Mouse (Mus musculus) liver, adult 2 months (tissue): ENCODE data around the gene Appbp2. TPM values are rescaled to one million over a fixed set of nuclear protein-coding genes. Genes with fewer than 3 reads are reported as not detected.
A peak's percentile ranks its signal among the peaks of the same experiment; 100 is the strongest.

Source experiments
- DNase-seq: peaks from one replicate; pipeline ENCODE4 v3.0.0-alpha.2; 2011; ENCODE audit warnings: low read depth, low spot score; ENCODE audit errors: extremely low read depth
- H3K27ac ChIP-seq: fragments of 200-500 bp; replicated peaks from 2 replicates; pipeline ENCODE4 v1.5.1; 2012; ENCODE audit warnings: low read depth, mild to moderate bottlenecking, control low read depth, inconsistent platforms, low read length; ENCODE audit not compliant: insufficient read depth
- H3K27me3 ChIP-seq: fragments of 200-500 bp; 2 replicates; pipeline ENCODE4 v1.6.1; 2012; ENCODE audit warnings: mild to moderate bottlenecking, moderate library complexity, low read length, inconsistent platforms; ENCODE audit not compliant: control insufficient read depth, insufficient read depth
- H3K36me3 ChIP-seq: fragments of 200-500 bp; 2 replicates; pipeline ENCODE4 v1.6.1; 2012; ENCODE audit warnings: low read length, inconsistent platforms; ENCODE audit not compliant: control insufficient read depth, insufficient read depth
- H3K4me1 ChIP-seq: fragments of 200-500 bp; 2 replicates; pipeline ENCODE4 v1.6.1; 2011; ENCODE audit warnings: low read length; ENCODE audit not compliant: control insufficient read depth, insufficient read depth
- H3K4me3 ChIP-seq: fragments of 200-500 bp; 2 replicates; pipeline ENCODE4 v1.5.1; 2011; ENCODE audit warnings: low read depth, mild to moderate bottlenecking, control low read depth, low read length, moderate library complexity; ENCODE audit not compliant: insufficient read depth
- H3K79me2 ChIP-seq: fragments of 200-500 bp; 2 replicates; pipeline ENCODE4 v1.6.1; 2012; ENCODE audit warnings: inconsistent platforms, mild to moderate bottlenecking, low read length, moderate library complexity; ENCODE audit not compliant: control insufficient read depth, insufficient read depth
- H3K9ac ChIP-seq: fragments of 200-500 bp; 2 replicates; pipeline ENCODE4 v1.6.1; 2012; ENCODE audit warnings: low read depth, mild to moderate bottlenecking, control low read depth, inconsistent platforms, low read length
- CTCF ChIP-seq: fragments of 200-500 bp; IDR thresholded peaks from 2 replicates; pipeline ENCODE4 v1.5.1; 2011; ENCODE audit warnings: low read depth, low read length, control low read depth
- POLR2A ChIP-seq: fragments of 200-500 bp; IDR thresholded peaks from 2 replicates; pipeline ENCODE4 v1.6.1; 2011; ENCODE audit warnings: low read length, control low read depth; ENCODE audit not compliant: insufficient read depth; ENCODE audit errors: extremely low read depth
- WGBS: fragments of 180-500 bp; shearing (Covaris S2); methylation state at CpG from one replicate; pipeline ENCODE4 v1.1.7; 2018; 5-methylcytosine and 5-hydroxymethylcytosine counted together
- polyA plus RNA-seq: library from polyadenylated mRNA; depleted of rRNA; stranded (reverse); fragments of >200 nt; gene quantifications from 2 replicates; pipeline ENCODE4 v1.2.3, GENCODE M21; 2012; rRNA removed
- total RNA-seq: library from RNA; depleted of rRNA; stranded (reverse); fragments of >200 nt; gene quantifications from 2 replicates; pipeline ENCODE4 v1.2.3, GENCODE M21; 2014; rRNA removed

The Appbp2 gene
- total and polyA plus RNA-seq, 2 experiments, result 5.5 to 10.5 TPM

GRCm38 (mm10) chr11:85139581-85140540, 95.1 kb downstream of the Appbp2 start, which contains the start of gene Usp32:
Gene Usp32 (minus strand): TSS chr11:85140161.
- WGBS, result 2% methylated on average over 86 of the region's 94 CpGs
- Histone ChIP-seq H3K27me3 (no peaks in the 10 kb centered on the region), H3K27ac (peak within 1 kb of the TSS; percentile 88), H3K4me1 (peaks cover 6% of the 10 kb centered on the region), H3K4me3 (peak within 1 kb of the TSS; percentile 97), H3K36me3 (no peaks in the 10 kb centered on the region), H3K9ac (peak within 1 kb of the TSS; percentile 95), H3K79me2 (peaks cover 13% of the 10 kb centered on the region; the same call in 1 of the 2 replicates)
- TF ChIP-seq POLR2A, result peak; percentile 85; the same call in 1 of the 2 replicates
- no peak for TF ChIP-seq CTCF
- DNase-seq, result peak; percentile 86

- peak overlapping the region; percentile 95 for H3K9ac ChIP-seq
- DNase-seq, result peak; percentile 37
- TF ChIP-seq CTCF (no peak), POLR2A (no peak)
- H3K36me3 ChIP-seq, result no peaks in the 10 kb centered on the region
- H3K4me1 ChIP-seq, result peaks cover 6% of the 10 kb centered on the region
- WGBS, result 3% methylated on average over 17 of the region's 17 CpGs
- H3K27me3 ChIP-seq, result no peaks in the 10 kb centered on the region
- H3K4me3 ChIP-seq, result peak overlapping the region; percentile 97
- H3K27ac ChIP-seq, result peak overlapping the region; percentile 67
- peaks cover 13% of the 10 kb centered on the region; the same call in 1 of the 2 replicates for H3K79me2 ChIP-seq
These were observed 96.0 kb downstream of the Appbp2 start for GRCm38 (mm10) chr11:85138776-85139474.

Other genes with a start within 250 kb of the Appbp2 start
- 24.3 and 28.7 TPM in 2 replicates for gene Usp32, start 95.0 kb downstream of the Appbp2 start, total RNA-seq
- 3.2 and 4.3 TPM in 2 replicates for gene Usp32, start 95.0 kb downstream of the Appbp2 start, polyA plus RNA-seq
- not detected in 2 replicates for gene 1700125H20Rik, start 64.7 kb downstream of the Appbp2 start, total RNA-seq
- gene 1700125H20Rik, start 64.7 kb downstream of the Appbp2 start, polyA plus RNA-seq, result not detected in 2 replicates
- 2.8 and 3.1 TPM in 2 replicates for gene Ppm1d, start 76.1 kb upstream of the Appbp2 start, total RNA-seq
- gene Ppm1d, start 76.1 kb upstream of the Appbp2 start, polyA plus RNA-seq, result 1.5 and 1.7 TPM in 2 replicates
- gene Bcas3, start 118.0 kb upstream of the Appbp2 start, total RNA-seq, result 21.4 and 25.4 TPM in 2 replicates
- gene Bcas3, start 118.0 kb upstream of the Appbp2 start, polyA plus RNA-seq, result 16.5 and 19.5 TPM in 2 replicates